Mouse (Mus musculus) adrenal gland, postnatal 4 days (tissue): ENCODE measurements around the gene Tiprl. TPM values are rescaled to one million over a fixed set of nuclear protein-coding genes. Genes with fewer than 3 reads are reported as not detected.

ENCODE experiments used
- DNase-seq, 2 experiments: peaks; one replicate each; pipeline ENCODE4 v3.0.0; 2021 to 2022; ENCODE audit warnings: low spot score in 2 of 2, mixed read lengths in 2 of 2
- long read RNA-seq, 2 experiments: library from polyadenylated mRNA; stranded (forward); transcript quantifications; one replicate each; pipeline ENCODE4 v2.0.0; 2021
- total RNA-seq, 2 experiments: library from RNA; stranded (reverse); gene quantifications; 2 replicates each; pipeline ENCODE4 v1.2.3; 2021

Gene Tiprl
- total RNA-seq: 10 to 100 TPM; 54.2 to 54.4 TPM
- long read RNA-seq, experiment 1, full-length matches to known transcripts: 46 of 50 reads
- long read RNA-seq, experiment 1, partial matches to known transcripts: 0 of 50 reads
- long read RNA-seq, experiment 1, other reads (novel, unspliced or antisense): 4 of 50 reads
- long read RNA-seq, experiment 2, full-length matches to known transcripts: 92 of 109 reads
- long read RNA-seq, experiment 2, partial matches to known transcripts: 2 of 109 reads
- long read RNA-seq, experiment 2, other reads (novel, unspliced or antisense): 15 of 109 reads

- DNase-seq: peak; percentile 88 to 94
These were observed at the start of gene Tiprl for GRCm38 (mm10) chr1:165236321-165237298. Gene Tiprl, minus strand, starts transcription at chr1:165236996.

GRCm38 (mm10) chr1:165284096-165284495 is 47.3 kb upstream of the Tiprl start:
- no peak for DNase-seq

GRCm38 (mm10) chr1:165282967-165283345 is 46.2 kb upstream of the Tiprl start:
- no peak for DNase-seq

- no peak for DNase-seq
These were observed 45.6 kb upstream of the Tiprl start for GRCm38 (mm10) chr1:165282222-165282966.

GRCm38 (mm10) chr1:165281351-165282221 is 44.8 kb upstream of the Tiprl start:
- peak; percentile 48 to 52 for DNase-seq

GRCm38 (mm10) chr1:165280741-165281140 is 43.9 kb upstream of the Tiprl start:
- no peak for DNase-seq

- DNase-seq: no peak
These were observed 38.1 kb upstream of the Tiprl start for GRCm38 (mm10) chr1:165274946-165275345.

GRCm38 (mm10) chr1:165252027-165252671 is 15.4 kb upstream of the Tiprl start:
- peak in 1 of 2 experiments; percentile 30 for DNase-seq

GRCm38 (mm10) chr1:165250546-165250945 is 13.8 kb upstream of the Tiprl start:
- DNase-seq: no peak

GRCm38 (mm10) chr1:165248842-165249241 is 12.0 kb upstream of the Tiprl start:
- no peak for DNase-seq

GRCm38 (mm10) chr1:165247788-165248187 is 11.0 kb upstream of the Tiprl start:
- no peak for DNase-seq

GRCm38 (mm10) chr1:165247085-165247484 is 10.3 kb upstream of the Tiprl start:
- DNase-seq: no peak

GRCm38 (mm10) chr1:165246587-165246986 is 9.8 kb upstream of the Tiprl start:
- no peak for DNase-seq

- DNase-seq: no peak
These were observed 950 bp downstream of the Tiprl start for GRCm38 (mm10) chr1:165235846-165236245.

- no peak for DNase-seq
These were observed 3.0 kb downstream of the Tiprl start for GRCm38 (mm10) chr1:165233806-165234205.

- no peak for DNase-seq
These were observed 6.1 kb downstream of the Tiprl start for GRCm38 (mm10) chr1:165230691-165231090.

- no peak for DNase-seq
These were observed 7.2 kb downstream of the Tiprl start for GRCm38 (mm10) chr1:165229577-165229976.

GRCm38 (mm10) chr1:165217023-165217589 is 19.7 kb downstream of the Tiprl start:
- no peak for DNase-seq

- DNase-seq: no peak
These were observed 21.0 kb downstream of the Tiprl start for GRCm38 (mm10) chr1:165215831-165216230.

- no peak for DNase-seq
These were observed 31.2 kb downstream of the Tiprl start for GRCm38 (mm10) chr1:165205591-165205990.
